ENCODE assay signal across 9 mouse cellular contexts in the genomic region with DNA sequence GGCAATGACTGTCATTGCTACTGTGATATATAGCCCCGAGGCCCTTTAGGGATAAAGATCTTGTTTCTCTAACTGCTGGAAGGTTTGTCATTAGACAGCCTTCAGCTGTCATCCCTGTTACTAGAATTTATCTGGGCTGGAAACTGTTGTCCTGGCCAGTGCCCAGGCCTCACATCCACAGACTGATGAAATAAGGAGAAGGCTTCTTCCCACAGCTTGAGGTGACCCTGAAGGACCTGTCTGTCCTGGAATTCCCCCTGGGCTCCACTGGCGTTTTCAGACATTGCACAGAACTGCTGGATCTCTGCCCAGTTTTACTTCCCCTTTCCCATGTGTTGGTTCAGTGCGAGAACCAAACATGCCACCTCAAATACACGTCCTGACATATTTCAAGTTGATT.
A peak's percentile ranks its signal among the peaks of the same experiment; 100 is the strongest.
DNase-seq lines count a peak whose midpoint lies in the region; ATAC-seq and TF ChIP-seq lines count a peak whose summit lies in the region.
"Had no signal": no experiment of that assay in that cellular context is flagged by ENCODE, and none has a peak within 500 bp of the region (broad histone marks: within the 10 kb centered on the region; RNA-seq: fewer than 3 reads in every experiment).

No protein-coding gene starts in this region.

- no peak overlapping the region for H3K9ac ChIP-seq in intestine, embryonic 15.5 days
- no peak overlapping the region for H3K9ac ChIP-seq in intestine, embryonic 16.5 days (ENCODE audit: low read depth, low read length)
- H3K9ac ChIP-seq in limb, embryonic 14.5 days (ENCODE audit: low read depth, low read length, severe bottlenecking), result no peak overlapping the region

- no peaks in the 10 kb centered on the region for H3K4me1 ChIP-seq in intestine, embryonic 15.5 days (replicated peaks)
- H3K4me1 ChIP-seq in intestine, embryonic 16.5 days (ENCODE audit: control insufficient read depth, insufficient read depth, low read length), result no peaks in the 10 kb centered on the region
- H3K4me1 ChIP-seq in limb, embryonic 14.5 days (ENCODE audit: control insufficient read depth, insufficient read depth, low read length), result no peaks in the 10 kb centered on the region

- H3K27ac ChIP-seq in intestine, embryonic 15.5 days, result no peak overlapping the region
- H3K27ac ChIP-seq in intestine, embryonic 16.5 days (ENCODE audit: low read length), result no peak overlapping the region
- no peak overlapping the region for H3K27ac ChIP-seq in limb, embryonic 14.5 days (replicated peaks; ENCODE audit: low read depth, low read length)

- no peak for TF ChIP-seq POLR2A in limb, embryonic 14.5 days (IDR thresholded peaks at IDR 0.05; ENCODE audit: borderline replicate concordance, extremely low read depth, insufficient read depth, insufficient read length)

- H3K36me3 ChIP-seq in intestine, embryonic 15.5 days, result no peaks in the 10 kb centered on the region
- no peaks in the 10 kb centered on the region for H3K36me3 ChIP-seq in intestine, embryonic 16.5 days (ENCODE audit: control insufficient read depth, insufficient read depth, low read length)
- no peaks in the 10 kb centered on the region for H3K36me3 ChIP-seq in limb, embryonic 14.5 days (ENCODE audit: control insufficient read depth, insufficient read depth, low read length)
- H3K36me3 ChIP-seq: G1E had no signal

- H3K9me3 ChIP-seq in intestine, embryonic 15.5 days, result no peaks in the 10 kb centered on the region
- no peaks in the 10 kb centered on the region for H3K9me3 ChIP-seq in intestine, embryonic 16.5 days (ENCODE audit: control insufficient read depth, low read length)
- H3K9me3 ChIP-seq in limb, embryonic 14.5 days (ENCODE audit: control insufficient read depth, low read length), result no peaks in the 10 kb centered on the region
- H3K9me3 ChIP-seq: G1E had no signal

- WGBS in intestine, embryonic 15.5 days, result 32% methylated on average over 4 of the region's 4 CpGs
- WGBS in intestine, embryonic 16.5 days, result 40% methylated on average over 4 of the region's 4 CpGs
- 45% methylated on average over 4 of the region's 4 CpGs for WGBS in limb, embryonic 14.5 days

- ATAC-seq in intestine, embryonic 15.5 days, result peak; percentile 25; the same call in 1 of the 2 replicates
- no peak for ATAC-seq in intestine, embryonic 16.5 days
- ATAC-seq in common myeloid progenitor, adult 5-6 weeks (replicated peaks; ENCODE audit: low read depth, poor library complexity, severe bottlenecking), result peak; percentile 98
- ATAC-seq in limb, embryonic 14.5 days (ENCODE audit: low FRiP score, low read depth), result no peak
- ATAC-seq in megakaryocyte, adult 5-6 weeks (ENCODE audit: poor library complexity, severe bottlenecking), result no peak

- intact Hi-C loops in left cerebral cortex, postnatal 25 days (cut with DNase I), result no loop called here

- DNase-seq in Muller cell, postnatal 12 days (ENCODE audit: inconsistent ontology term), result peak; percentile 59
- peak; percentile 5 for DNase-seq in limb, embryonic 14.5 days (ENCODE audit: low spot score)
- DNase-seq in frontal cortex, adult 2 months (ENCODE audit: extremely low spot score in 1 of 2, low spot score in 1 of 2), result no peak
- no peak for DNase-seq in left cerebral cortex, postnatal 25 days (ENCODE audit: low spot score in 2 of 2)

- H3K27me3 ChIP-seq in intestine, embryonic 15.5 days (replicated peaks), result no peaks in the 10 kb centered on the region
- H3K27me3 ChIP-seq in intestine, embryonic 16.5 days (replicated peaks; ENCODE audit: control insufficient read depth, insufficient read depth, low read length), result no peaks in the 10 kb centered on the region
- no peaks in the 10 kb centered on the region for H3K27me3 ChIP-seq in limb, embryonic 14.5 days (ENCODE audit: control insufficient read depth, insufficient read depth, low read length)

- no peak overlapping the region for H3K4me2 ChIP-seq in intestine, embryonic 15.5 days (replicated peaks)
- no peak overlapping the region for H3K4me2 ChIP-seq in intestine, embryonic 16.5 days (ENCODE audit: low read depth, low read length)
- no peak overlapping the region for H3K4me2 ChIP-seq in limb, embryonic 14.5 days (replicated peaks; ENCODE audit: low read depth, low read length, severe bottlenecking)

- H3K4me3 ChIP-seq in intestine, embryonic 15.5 days (replicated peaks), result no peak overlapping the region
- no peak overlapping the region for H3K4me3 ChIP-seq in intestine, embryonic 16.5 days (ENCODE audit: low read length)
- H3K4me3 ChIP-seq in limb, embryonic 14.5 days (replicated peaks; ENCODE audit: low read length), result no peak overlapping the region

Comparison
In these comparisons a context has a peak if more than half of its experiments do, and no peak if none do; other contexts are left out.
1. ATAC-seq: peak in intestine, embryonic 15.5 days (single experiment) and common myeloid progenitor, adult 5-6 weeks (single experiment); none in intestine, embryonic 16.5 days (single experiment), limb, embryonic 14.5 days (single experiment) and megakaryocyte, adult 5-6 weeks (single experiment).
2. DNase-seq: peak in Muller cell, postnatal 12 days (single experiment) and limb, embryonic 14.5 days (single experiment); none in frontal cortex, adult 2 months (0 of 2) and left cerebral cortex, postnatal 25 days (0 of 2).